Mouse (Mus musculus) small intestine, adult 2 months (tissue): ENCODE results near the gene Ces2g. TPM values are rescaled to one million over a fixed set of nuclear protein-coding genes. Genes with fewer than 3 reads are reported as not detected.

Experiments used
- H3K27ac ChIP-seq: fragments of 200-500 bp; 2 replicates; pipeline ENCODE4 v1.5.1; 2012; ENCODE audit warnings: low read depth, low read length, control low read depth, inconsistent platforms; ENCODE audit not compliant: insufficient read depth
- H3K27me3 ChIP-seq: fragments of 200-500 bp; 2 replicates; pipeline ENCODE4 v1.6.1; 2012; ENCODE audit warnings: mild to moderate bottlenecking, moderate library complexity, low read length, inconsistent platforms; ENCODE audit not compliant: control insufficient read depth, insufficient read depth
- H3K36me3 ChIP-seq: fragments of 200-500 bp; 2 replicates; pipeline ENCODE4 v1.6.1; 2012; ENCODE audit warnings: mild to moderate bottlenecking, low read length, control low read depth, inconsistent platforms; ENCODE audit not compliant: control insufficient read depth, insufficient read depth
- H3K4me1 ChIP-seq: fragments of 200-500 bp; 2 replicates; pipeline ENCODE4 v1.6.1; 2012; ENCODE audit warnings: low read length, inconsistent platforms, mixed read lengths; ENCODE audit not compliant: control insufficient read depth, insufficient read depth, insufficient read length
- H3K4me3 ChIP-seq: fragments of 200-500 bp; 2 replicates; pipeline ENCODE4 v1.5.1; 2012; ENCODE audit warnings: low read depth, mild to moderate bottlenecking, control low read depth, inconsistent platforms, low read length, moderate library complexity
- CTCF ChIP-seq: fragments of 200-500 bp; IDR thresholded peaks from 2 replicates; pipeline ENCODE4 v1.5.1; 2012; ENCODE audit warnings: low read depth, mild to moderate bottlenecking, control low read depth, inconsistent platforms, low read length, moderate library complexity, mixed read lengths; ENCODE audit not compliant: insufficient replicate concordance, insufficient read length; ENCODE audit errors: extremely low read depth
- POLR2A ChIP-seq: fragments of 200-500 bp; IDR thresholded peaks from 2 replicates; pipeline ENCODE4 v1.6.1; 2012; ENCODE audit warnings: low read depth, mild to moderate bottlenecking, control low read depth, inconsistent platforms, low read length, moderate library complexity
- WGBS: fragments of 180-500 bp; shearing (Covaris S2); methylation state at CpG from one replicate; pipeline ENCODE4 v1.1.7; 2018; 5-methylcytosine and 5-hydroxymethylcytosine counted together
- polyA plus RNA-seq: library from polyadenylated mRNA; depleted of rRNA; stranded (reverse); fragments of >200 nt; gene quantifications from 2 replicates; pipeline ENCODE4 v1.2.3, GENCODE M21; 2012; rRNA removed

The Ces2g gene
- polyA plus RNA-seq, 1 experiment, result 4.5 TPM

- no peak overlapping the region for H3K27ac ChIP-seq
- 95% methylated on average over 5 of the region's 5 CpGs for WGBS
- no peaks in the 10 kb centered on the region for H3K36me3 ChIP-seq
- H3K4me3 ChIP-seq, result no peak overlapping the region
- TF ChIP-seq POLR2A (no peak), CTCF (no peak)
- H3K4me1 ChIP-seq, result peaks cover 2% of the 10 kb centered on the region; the same call in 1 of the 2 replicates
- H3K27me3 ChIP-seq, result no peaks in the 10 kb centered on the region
These were observed 52.9 kb downstream of the Ces2g start for GRCm38 (mm10) chr8:105014391-105014790.

Other genes with a start within 250 kb of the Ces2g start
- 77.0 and 118 TPM in 2 replicates for gene Ces2a, start 227.7 kb upstream of the Ces2g start, polyA plus RNA-seq
- 0.81 and 6.0 TPM in 2 replicates for gene Ces2b, start 130.1 kb upstream of the Ces2g start, polyA plus RNA-seq
- gene Ces2c, start 114.7 kb upstream of the Ces2g start, polyA plus RNA-seq, result 212 and 276 TPM in 2 replicates
- gene Ces2e, start 35.5 kb upstream of the Ces2g start, polyA plus RNA-seq, result 386 and 713 TPM in 2 replicates
- gene Ces2f, start 14.4 kb upstream of the Ces2g start, polyA plus RNA-seq, result 0.13 TPM in 2 replicates
- gene Ces2h, start 39.1 kb downstream of the Ces2g start, polyA plus RNA-seq, result 0.24 and 0.43 TPM in 2 replicates
- 0.22 and 1.3 TPM in 2 replicates for gene Ces3a, start 86.9 kb downstream of the Ces2g start, polyA plus RNA-seq
- gene Ces3b, start 122.0 kb downstream of the Ces2g start, polyA plus RNA-seq, result 0.18 TPM in 1 of 2 replicates, not detected in the other
- gene Ces4a, start 170.1 kb downstream of the Ces2g start, polyA plus RNA-seq, result not detected in 2 replicates
- gene Cbfb, start 209.0 kb downstream of the Ces2g start, polyA plus RNA-seq, result 2.3 and 2.9 TPM in 2 replicates